Mouse (Mus musculus): ENCODE measurements around the gene Cx3cl1. TPM values are rescaled to one million over a fixed set of nuclear protein-coding genes. Genes with fewer than 3 reads are reported as not detected.

Gene Cx3cl1
- polyA plus RNA-seq, 1 experiment from 2014 or later = 6.8 TPM

GRCm38 (mm10) chr8:94825170-94825569 lies 53.4 kb downstream of the Cx3cl1 start:
- Histone ChIP-seq H3K9ac (no peak overlapping the region), H3K27me3 (no peaks in the 10 kb centered on the region), H3K4me3 (no peak overlapping the region), H3K27ac (no peak overlapping the region), H3K36me3 (peaks cover 81% of the 10 kb centered on the region), H3K4me2 (replicated peaks) (no peak overlapping the region), H3K4me1 (no peaks in the 10 kb centered on the region), H3K9me3 (no peaks in the 10 kb centered on the region)
- no peak for ATAC-seq (ENCODE audit: low FRiP score, low read depth)
- WGBS = 89% methylated on average over 6 of the region's 6 CpGs

GRCm38 (mm10) chr8:94826210-94826609 lies 54.4 kb downstream of the Cx3cl1 start:
- Histone ChIP-seq H3K36me3 (peaks cover 83% of the 10 kb centered on the region), H3K4me1 (no peaks in the 10 kb centered on the region), H3K4me2 (replicated peaks) (no peak overlapping the region), H3K27me3 (no peaks in the 10 kb centered on the region), H3K27ac (no peak overlapping the region), H3K4me3 (no peak overlapping the region), H3K9ac (no peak overlapping the region), H3K9me3 (no peaks in the 10 kb centered on the region)
- WGBS = 89% methylated on average over 5 of the region's 5 CpGs
- no peak for ATAC-seq (ENCODE audit: low FRiP score, low read depth)

DNA sequence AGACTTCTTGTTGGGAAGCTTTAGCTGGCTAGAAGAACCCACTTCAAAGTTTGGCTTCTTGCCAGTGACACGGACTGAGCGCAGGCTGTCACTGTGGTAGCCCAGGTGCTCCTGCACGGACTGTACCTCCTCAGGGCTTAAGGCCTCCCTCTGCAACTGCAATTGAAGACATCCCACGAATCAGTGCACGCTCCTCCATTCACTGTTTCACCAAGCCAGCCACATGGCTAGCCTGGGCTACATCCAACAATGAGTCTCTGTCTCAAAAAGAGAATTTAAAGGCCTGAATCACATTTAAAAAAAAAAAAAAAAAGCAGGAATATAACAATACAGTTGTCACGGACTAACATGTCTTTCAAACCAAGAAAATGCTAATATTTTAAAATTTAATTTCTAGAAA lies 56.5 kb downstream of the Cx3cl1 start:
- Histone ChIP-seq H3K4me3 (no peak overlapping the region), H3K9me3 (no peaks in the 10 kb centered on the region), H3K4me2 (replicated peaks) (no peak overlapping the region), H3K27ac (no peak overlapping the region), H3K4me1 (no peaks in the 10 kb centered on the region), H3K9ac (no peak overlapping the region), H3K36me3 (peaks cover 77% of the 10 kb centered on the region), H3K27me3 (no peaks in the 10 kb centered on the region)
- no peak for ATAC-seq (ENCODE audit: low FRiP score, low read depth)
- 89% methylated on average over 6 of the region's 6 CpGs for WGBS

Other genes with a start within 250 kb of the Cx3cl1 start
- gene Cpne2, start 239.0 kb upstream of the Cx3cl1 start, polyA plus RNA-seq (2015; fragmentation: Nextera tagmentation; extraction: Ambion mirVana) = 8.8 and 9.2 TPM in 2 replicates
- gene Rspry1, start 170.1 kb upstream of the Cx3cl1 start, polyA plus RNA-seq (2015; fragmentation: Nextera tagmentation; extraction: Ambion mirVana) = 48.9 and 49.7 TPM in 2 replicates
- 72.2 and 74.2 TPM in 2 replicates for gene Fam192a, start 170.0 kb upstream of the Cx3cl1 start, polyA plus RNA-seq (2015; fragmentation: Nextera tagmentation; extraction: Ambion mirVana)
- gene Arl2bp, start 105.4 kb upstream of the Cx3cl1 start, polyA plus RNA-seq (2015; fragmentation: Nextera tagmentation; extraction: Ambion mirVana) = 151 and 160 TPM in 2 replicates
- 0.50 and 0.83 TPM in 2 replicates for gene Pllp, start 75.7 kb upstream of the Cx3cl1 start, polyA plus RNA-seq (2015; fragmentation: Nextera tagmentation; extraction: Ambion mirVana)
- not detected in 2 replicates for gene Ccl22, start 26.4 kb upstream of the Cx3cl1 start, polyA plus RNA-seq (2015; fragmentation: Nextera tagmentation; extraction: Ambion mirVana)
- 0.42 TPM in 1 of 2 replicates, not detected in the other for gene Ccl17, start 38.4 kb downstream of the Cx3cl1 start, polyA plus RNA-seq (2015; fragmentation: Nextera tagmentation; extraction: Ambion mirVana)
- 72.7 and 73.7 TPM in 2 replicates for gene Coq9, start 66.3 kb downstream of the Cx3cl1 start, polyA plus RNA-seq (2015; fragmentation: Nextera tagmentation; extraction: Ambion mirVana)
- gene Ciapin1, start 66.3 kb downstream of the Cx3cl1 start, polyA plus RNA-seq (2015; fragmentation: Nextera tagmentation; extraction: Ambion mirVana) = 127 and 133 TPM in 2 replicates
- 145 and 149 TPM in 2 replicates for gene Polr2c, start 85.4 kb downstream of the Cx3cl1 start, polyA plus RNA-seq (2015; fragmentation: Nextera tagmentation; extraction: Ambion mirVana)
- gene Dok4, start 104.3 kb downstream of the Cx3cl1 start, polyA plus RNA-seq (2015; fragmentation: Nextera tagmentation; extraction: Ambion mirVana) = 21.4 and 21.7 TPM in 2 replicates
- 46.3 and 46.6 TPM in 2 replicates for gene Ccdc102a, start 146.1 kb downstream of the Cx3cl1 start, polyA plus RNA-seq (2015; fragmentation: Nextera tagmentation; extraction: Ambion mirVana)
- gene Adgrg5, start 151.7 kb downstream of the Cx3cl1 start, polyA plus RNA-seq (2015; fragmentation: Nextera tagmentation; extraction: Ambion mirVana) = 0.10 and 0.13 TPM in 2 replicates
- gene Adgrg1, start 202.7 kb downstream of the Cx3cl1 start, polyA plus RNA-seq (2015; fragmentation: Nextera tagmentation; extraction: Ambion mirVana) = 7.9 and 8.7 TPM in 2 replicates
- gene Adgrg3, start 245.7 kb downstream of the Cx3cl1 start, polyA plus RNA-seq (2015; fragmentation: Nextera tagmentation; extraction: Ambion mirVana) = 3.0 and 3.3 TPM in 2 replicates